Mouse (Mus musculus) 3T3-L1 (cell line): ENCODE data around the gene Prkag2.

ENCODE experiments used
- DNase-seq: peaks from one replicate; pipeline ENCODE4 v3.0.0-alpha.2; 2015; ENCODE audit warnings: low read depth, low spot score

Prkag2 gene

GRCm38 (mm10) chr5:24999351-24999750, 101.1 kb downstream of the Prkag2 start:
- DNase-seq, result no peak

DNA sequence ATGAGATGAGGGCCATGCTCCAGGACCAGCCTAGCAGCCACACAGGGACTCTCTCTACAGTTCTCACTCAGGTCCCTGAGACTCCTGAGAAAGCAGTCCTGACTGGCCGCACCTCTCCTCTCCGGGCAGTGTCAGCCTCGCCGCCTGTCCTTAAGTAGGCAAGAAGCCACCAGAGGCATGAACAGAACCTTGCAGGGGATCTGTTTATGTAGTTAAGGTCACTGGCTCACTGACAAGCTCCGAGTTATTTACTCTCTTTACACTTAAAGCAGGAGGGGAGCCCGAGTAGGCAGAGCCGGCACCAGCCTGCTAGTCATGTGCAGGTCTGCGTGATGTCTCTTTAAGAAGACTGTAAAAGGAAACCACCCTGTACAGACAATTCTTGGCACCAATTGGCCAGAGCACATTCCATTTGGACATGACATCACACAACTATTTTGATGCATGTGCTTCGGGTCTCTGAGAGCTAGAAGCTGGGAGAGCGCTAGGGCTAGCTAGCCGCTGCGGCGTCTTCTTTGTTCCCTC, 104.8 kb downstream of the Prkag2 start:
- DNase-seq, result peak; percentile 73

DNA sequence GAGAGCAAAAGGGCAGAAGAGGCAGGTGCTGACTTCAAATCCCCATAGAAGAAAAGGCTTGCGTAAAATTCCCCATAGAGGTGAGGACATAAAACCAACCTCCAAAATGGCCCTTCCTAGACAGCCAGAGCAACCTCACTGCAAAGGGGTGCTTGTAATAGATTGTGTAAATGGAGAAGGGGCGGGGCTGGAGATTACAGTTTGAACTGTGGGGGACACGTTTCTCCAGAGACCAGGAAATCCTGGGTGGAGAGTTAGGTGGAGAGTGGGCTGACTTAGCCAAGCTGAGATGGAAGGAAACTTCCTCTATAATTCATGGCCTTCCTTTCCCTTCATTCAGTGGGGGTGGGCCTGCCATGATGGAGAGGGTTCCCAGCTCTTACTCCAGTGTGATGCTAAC, 107.3 kb downstream of the Prkag2 start:
- DNase-seq, result no peak

DNA sequence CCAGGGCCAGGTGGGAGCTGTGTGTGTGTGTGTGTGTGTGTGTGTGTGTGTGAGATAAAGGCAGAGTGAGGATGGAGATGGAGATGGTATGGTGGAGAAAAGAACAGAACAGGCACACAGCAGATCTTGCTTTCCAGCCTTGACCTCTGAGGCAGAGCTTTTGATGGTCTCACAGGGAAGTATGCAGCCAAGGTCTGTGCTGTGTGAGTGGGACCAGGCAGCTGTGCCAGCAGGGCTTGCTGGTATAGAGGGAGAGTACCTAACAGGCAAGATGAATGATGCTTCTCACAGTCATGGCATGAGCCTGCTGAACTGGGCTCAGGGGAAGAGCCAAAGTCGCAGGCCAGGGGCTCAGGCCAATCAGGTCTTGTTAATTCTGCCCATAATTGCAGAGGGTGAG, 108.9 kb downstream of the Prkag2 start:
- DNase-seq, result no peak

DNA sequence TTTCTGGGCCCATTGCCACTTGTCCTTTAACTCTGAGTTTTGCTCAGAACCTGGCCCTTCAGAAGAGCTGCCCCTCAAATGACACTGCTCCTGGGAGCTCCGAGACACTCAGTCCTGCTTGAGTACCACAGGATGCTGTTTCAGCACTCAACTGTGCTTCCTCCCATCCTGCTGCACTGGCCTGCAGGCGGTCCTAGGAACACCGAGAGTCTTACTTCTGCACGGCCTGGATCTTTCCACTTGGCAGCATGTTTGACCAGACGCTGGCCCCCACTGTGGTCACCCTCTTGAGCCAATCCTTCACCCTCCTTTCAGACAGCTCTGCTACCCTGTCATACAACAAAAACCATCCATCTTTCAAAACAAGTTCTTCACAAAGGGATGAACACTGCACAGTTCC, 110.0 kb downstream of the Prkag2 start:
- no peak for DNase-seq

DNA sequence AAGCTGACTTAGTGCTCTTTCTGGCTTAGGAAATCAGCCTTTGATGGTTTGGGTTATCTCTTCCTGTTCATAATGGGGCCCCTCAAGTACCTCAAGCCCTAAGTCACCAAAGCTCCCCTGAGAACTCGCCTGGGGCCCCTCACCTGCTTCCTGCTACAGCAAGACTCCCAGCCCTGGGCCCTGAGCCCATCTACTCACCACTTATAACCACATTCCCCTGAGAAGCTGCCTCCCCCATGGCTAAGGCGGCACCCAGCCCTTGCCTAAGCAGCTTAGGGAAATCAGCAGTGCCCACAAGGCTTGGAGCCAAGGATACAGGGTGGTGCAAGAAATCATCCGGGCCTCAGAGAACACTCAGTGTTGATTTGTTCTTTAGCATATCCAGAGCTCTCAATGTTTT, 110.8 kb downstream of the Prkag2 start:
- DNase-seq, result no peak

DNA sequence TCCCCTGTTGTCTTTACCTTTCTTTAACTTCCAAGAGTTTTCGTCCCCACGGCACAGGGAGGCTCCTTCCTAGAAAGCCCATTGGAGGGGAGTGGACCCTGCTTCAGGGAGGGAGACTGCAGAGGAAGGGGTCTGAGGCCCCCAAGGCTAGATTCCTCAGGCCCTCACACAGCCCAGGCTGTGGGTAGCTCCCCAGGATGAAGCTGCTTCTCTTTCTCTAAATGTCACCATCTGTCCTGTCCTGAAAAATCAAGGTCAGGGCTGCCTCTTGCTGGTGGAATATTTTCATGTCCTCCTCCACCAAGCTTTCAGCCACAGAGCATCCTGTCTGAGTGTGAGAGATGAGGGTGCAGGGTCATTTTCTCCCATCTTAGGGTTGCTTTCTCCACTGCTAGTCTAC, 113.5 kb downstream of the Prkag2 start:
- DNase-seq, result no peak

DNA sequence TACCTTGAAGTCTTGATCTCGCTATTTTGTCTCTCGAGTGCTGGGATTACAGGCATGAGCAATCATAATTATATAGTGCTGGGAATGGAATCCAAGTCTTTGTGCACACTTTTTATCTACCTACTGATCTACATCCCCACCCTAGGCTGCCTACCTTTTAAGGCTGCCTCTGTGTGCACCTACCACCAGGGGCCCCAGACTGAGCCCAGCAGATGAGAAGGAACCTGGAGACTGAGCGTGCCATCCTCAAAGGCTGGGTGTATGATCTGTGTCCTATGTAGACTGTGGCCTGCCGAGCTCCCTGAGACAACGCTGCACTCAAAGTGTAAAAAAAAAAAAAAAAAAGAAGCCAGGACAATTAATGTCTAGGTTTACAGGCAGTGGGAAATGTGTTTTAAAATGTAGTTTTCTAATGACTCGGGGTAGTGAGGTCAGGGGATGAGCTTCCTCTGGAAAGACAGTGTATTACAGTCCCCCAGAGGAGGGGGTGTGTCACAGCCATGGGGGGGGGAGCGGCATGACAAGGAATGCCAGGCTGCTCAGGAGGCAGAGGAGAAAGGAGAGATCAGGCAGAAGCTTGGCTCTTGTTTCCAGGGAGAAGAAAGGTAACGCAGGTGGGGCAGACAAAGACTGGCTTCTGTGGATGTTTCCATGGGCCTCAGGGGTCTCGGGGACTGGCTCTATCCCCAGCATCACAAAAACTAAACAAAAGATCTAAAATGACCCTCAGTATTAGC, 114.1 kb downstream of the Prkag2 start:
- no peak for DNase-seq

DNA sequence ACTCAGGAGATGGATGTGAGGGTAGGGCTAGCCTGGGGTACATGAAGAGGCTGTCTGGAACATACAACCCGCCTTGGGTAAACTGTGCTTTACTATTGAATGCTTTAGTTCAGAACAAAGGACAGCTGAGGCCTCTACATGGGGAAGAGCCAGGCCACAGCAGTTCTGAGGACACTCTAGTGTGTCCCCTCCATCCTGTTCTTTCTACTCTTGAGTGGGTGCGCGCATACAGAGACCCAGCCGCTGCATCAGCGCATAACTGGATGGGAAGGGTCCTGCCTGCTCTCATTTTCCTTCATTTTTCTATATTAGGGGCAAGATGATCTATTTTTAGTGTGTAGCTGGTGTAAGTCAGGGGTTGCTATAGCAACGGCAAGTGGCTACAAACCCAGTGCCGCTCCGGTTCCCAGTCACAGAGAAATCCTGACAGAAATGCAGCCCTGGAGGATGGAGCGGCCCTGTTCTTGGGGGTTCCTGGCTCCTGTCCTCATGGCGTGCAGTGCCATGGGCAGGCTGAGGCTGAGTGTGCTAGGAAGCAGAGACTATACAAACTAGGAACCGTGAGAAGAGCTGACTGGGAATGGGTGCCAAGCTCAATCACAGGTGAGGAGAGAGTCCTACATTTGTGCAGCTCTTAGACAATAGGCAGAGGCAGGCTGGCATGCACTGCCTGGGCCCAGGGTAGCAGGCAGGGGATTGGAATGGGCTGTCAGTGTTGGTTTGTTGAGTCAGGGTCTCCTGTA, 114.8 kb downstream of the Prkag2 start:
- DNase-seq, result no peak

- no peak for DNase-seq
These were observed 116.3 kb downstream of the Prkag2 start for GRCm38 (mm10) chr5:24984157-24984556.

- DNase-seq, result peak; percentile 32
These were observed 116.9 kb downstream of the Prkag2 start for GRCm38 (mm10) chr5:24983539-24983938.

GRCm38 (mm10) chr5:24982258-24982657, 118.2 kb downstream of the Prkag2 start:
- DNase-seq, result no peak

DNA sequence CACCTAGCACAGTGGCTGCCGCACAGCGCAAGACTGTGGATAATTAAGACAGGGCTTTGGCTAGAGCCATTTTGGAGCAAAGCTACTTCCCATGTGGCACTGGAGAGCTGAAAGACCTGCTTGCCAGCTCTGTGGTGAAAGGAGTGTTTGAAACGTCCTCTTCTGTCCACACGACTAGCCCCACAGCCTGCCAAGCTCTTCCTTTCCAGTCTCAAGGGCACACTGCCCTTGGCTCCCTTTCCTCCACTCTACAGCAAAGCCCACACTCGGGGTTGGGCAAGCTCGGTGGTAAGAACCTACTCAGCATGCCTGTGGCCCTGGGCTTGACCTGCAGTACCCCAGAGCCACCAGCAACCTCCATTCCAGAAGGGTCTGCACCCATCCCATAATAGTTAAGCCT, 118.7 kb downstream of the Prkag2 start:
- no peak for DNase-seq

DNA sequence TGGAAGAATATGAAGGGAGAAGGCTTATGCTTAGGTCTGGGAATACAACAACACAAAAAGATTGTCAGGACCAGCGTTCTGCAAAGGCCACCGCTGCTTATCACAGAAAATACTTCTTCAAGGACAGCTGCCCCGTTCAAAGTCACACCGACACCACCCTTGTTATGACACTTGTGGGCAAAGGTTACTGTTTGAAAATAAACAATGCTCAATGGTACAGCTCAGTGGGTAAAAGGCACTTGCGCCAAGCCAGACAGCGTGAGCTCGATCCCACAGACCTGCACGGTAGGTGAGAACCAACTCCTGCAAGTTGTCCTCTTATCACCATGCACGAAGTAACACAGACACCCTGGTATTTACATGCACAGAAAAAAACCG, 120.5 kb downstream of the Prkag2 start:
- no peak for DNase-seq

DNA sequence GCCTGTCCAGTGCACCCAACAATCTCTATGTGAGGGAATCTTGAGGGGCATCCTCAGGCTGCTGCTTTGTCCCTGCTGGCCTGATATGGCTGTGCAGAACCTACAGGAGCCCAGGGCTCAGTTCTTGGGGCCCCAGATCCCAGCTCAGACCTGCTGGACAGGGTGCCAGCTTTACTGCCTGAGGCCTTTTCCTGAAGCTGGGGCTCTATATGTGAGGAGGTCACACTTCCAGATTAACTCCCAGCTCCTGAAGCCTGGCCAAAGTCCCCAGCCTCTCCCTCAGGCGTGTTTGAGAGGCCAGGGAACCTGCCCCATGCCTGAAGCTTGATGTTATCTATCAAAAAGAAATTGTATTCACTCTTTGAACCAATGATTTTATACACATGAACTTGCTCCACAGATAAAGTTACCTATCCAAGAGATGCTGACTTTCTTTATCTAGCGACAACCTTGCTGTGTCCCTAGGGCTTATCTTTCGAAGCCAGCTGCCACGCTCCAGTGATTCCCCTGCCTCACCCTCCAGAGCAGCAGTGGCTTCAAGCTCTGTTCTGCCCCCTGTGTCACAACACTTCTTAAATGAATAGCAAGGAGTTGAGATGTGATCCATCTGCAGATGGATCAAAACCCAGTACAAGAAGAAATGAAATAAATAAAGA, 121.0 kb downstream of the Prkag2 start:
- DNase-seq, result no peak

DNA sequence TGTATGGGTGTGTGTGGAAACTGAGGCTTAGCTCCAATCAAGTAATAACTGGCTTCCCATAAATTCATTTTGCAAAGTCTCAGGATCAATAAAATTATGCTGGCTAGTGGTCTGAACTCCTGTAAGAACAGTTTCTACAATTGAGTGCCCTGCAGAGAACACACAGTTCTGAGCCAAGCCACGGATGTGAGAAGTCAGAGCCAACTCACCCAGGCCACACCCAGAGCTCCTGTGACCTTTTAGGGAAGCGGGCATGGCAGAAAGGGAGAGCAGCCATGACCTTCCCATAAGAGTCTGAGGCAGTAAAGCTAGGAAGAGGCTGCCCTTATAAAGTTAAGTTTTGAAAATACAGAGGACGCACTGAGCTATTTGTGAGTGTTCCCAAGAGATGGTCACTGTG, 123.5 kb downstream of the Prkag2 start:
- peak; percentile 23 for DNase-seq

GRCm38 (mm10) chr5:24976236-24976635, 124.2 kb downstream of the Prkag2 start:
- peak; percentile 23 for DNase-seq

DNA sequence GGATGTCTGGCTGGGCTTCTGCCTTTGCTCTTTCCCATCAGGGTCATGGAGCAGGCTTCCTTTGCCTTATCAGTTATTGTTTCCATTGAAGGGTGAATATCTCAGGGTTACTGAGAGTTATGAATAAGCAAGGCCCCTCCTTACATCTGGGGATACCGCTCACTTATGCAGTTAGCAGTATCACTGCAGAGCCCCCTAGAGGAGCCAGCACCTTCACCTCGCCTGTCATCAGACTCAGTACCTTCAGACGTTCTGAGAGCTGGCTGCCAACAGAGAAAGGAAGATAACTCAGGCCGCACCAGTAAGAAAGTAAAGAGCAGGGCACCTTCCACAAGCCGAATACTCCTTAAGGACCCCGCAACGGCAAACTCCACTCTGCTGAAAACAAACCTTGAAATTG, 125.3 kb downstream of the Prkag2 start:
- DNase-seq, result no peak

- peak; percentile 62 for DNase-seq
These were observed 126.7 kb downstream of the Prkag2 start for GRCm38 (mm10) chr5:24973672-24974225.

DNA sequence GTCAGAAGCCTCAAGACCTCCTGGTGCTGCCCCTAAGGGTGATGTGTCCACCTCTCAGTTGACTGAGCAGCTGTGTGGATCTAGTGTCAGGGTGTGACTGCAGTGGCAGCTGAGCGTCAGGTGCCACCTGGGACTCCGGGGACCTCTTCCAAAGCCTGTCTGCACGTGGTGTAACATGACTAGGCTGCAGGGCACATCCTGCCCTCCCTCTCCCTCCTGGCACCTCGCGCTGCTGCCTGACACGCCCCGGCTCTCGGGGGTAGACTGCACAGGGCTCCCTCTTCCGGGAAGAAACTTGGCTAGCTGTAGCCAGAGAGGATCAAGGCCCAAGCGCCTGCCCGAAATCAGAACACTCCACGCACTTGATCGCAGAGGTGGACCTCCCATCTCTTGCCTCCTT, 127.2 kb downstream of the Prkag2 start:
- peak; percentile 16 for DNase-seq

DNA sequence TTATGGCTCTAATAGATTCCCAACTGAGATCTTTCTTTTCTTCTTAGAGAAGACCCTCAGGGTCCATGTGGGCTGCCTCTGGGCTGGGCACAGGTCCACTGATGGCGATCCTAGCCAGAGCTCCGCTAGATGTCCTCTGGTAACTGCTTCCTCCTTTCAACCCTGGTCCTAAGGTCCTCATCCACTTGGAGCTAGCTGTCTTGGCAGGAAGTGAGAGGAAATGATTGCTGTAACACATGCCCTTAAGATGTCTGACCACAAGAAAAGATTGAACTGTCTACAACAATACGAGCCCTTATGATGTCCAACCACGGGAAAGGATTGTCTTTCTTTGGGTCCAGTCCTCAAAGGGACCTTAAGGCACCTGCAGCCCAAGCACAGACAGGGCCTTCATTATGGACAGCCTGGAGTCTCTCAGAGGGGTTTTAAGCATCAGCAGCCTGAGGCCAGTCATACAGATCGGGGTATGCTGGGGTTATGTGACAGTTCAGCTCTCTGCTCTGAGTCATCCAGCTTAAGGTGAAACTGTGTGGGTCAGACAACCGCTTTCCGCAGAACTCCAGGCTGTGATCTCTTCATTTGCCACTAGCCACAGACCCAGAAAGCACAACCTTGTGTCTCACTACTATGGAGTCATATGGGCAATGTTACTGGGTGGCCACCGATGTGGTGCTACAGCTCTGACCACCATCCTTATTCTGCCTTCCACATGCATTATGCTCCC, 129.7 kb downstream of the Prkag2 start:
- DNase-seq, result no peak
